Comparison of ENCODE assay signal across 7 mouse cellular contexts in the genomic region with DNA sequence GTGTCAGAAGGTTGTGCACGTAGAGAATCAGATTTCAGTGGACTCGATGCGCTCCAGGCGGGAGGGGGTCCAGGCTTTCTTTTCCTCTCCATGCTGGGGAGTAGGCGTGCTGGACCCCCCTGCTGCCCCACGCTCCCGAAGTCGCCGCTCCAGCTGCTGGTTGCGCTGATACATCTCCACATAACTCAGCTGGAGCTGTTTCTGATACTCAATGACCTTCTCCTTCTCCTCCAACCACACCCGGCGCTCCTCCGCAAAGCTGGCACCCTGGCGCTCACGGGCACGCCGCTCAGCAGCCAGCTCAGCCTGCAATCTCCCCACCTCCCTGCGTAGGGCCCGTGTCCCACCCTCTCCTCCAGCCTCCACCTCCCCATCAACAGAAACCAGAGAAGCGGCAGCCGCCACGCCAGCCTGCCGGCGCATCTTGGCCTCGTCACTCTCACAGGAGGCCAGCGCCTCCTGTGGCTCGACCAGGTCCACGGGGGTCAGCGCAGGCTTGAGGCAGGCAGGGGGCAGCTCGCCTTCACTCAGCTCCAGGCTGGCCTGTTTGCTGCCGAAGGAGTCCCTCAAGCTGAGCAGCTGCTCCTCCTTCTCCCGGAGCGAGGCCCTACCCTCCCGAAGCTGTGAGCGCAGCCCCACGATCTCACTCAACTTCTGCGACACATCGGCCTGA. TPM values are rescaled to one million over a fixed set of nuclear protein-coding genes. Genes with fewer than 3 reads are reported as not detected.
DNase-seq lines count a peak whose midpoint lies in the region; ATAC-seq and TF ChIP-seq lines count a peak whose summit lies in the region.

No protein-coding gene starts in this region.

- DNase-seq in CD4-positive, CD25-positive, alpha-beta regulatory T cell, adult 2 months (ENCODE audit: low read depth, low spot score), result peak; percentile 43
- peak; percentile 77 for DNase-seq in embryonic facial prominence, embryonic 10.5 days (ENCODE audit: low spot score)
- peak; percentile 53 for DNase-seq in liver, embryonic 11.5 days (ENCODE audit: low spot score)
- peak; percentile 74 for DNase-seq in neural tube, embryonic 10.5 days (ENCODE audit: extremely low spot score, low spot score)
- DNase-seq in c-Kit-positive CD71-positive TER-119-positive erythroid progenitor cells, embryonic 14.5 days (ENCODE audit: low spot score), result no peak

- H3K4me3 ChIP-seq in ES-Bruce4 (ENCODE audit: low read depth, low read length), result peak overlapping the region; percentile 29
- peak overlapping the region; percentile 61 for H3K4me3 ChIP-seq in embryonic facial prominence, embryonic 10.5 days
- H3K4me3 ChIP-seq in liver, embryonic 11.5 days (ENCODE audit: low read depth, low read length), result peak overlapping the region; percentile 49

- H3K36me3 ChIP-seq in ES-Bruce4 (ENCODE audit: control insufficient read depth, insufficient read depth, low read length, poor library complexity, severe bottlenecking), result no peaks in the 10 kb centered on the region
- H3K36me3 ChIP-seq in embryonic facial prominence, embryonic 10.5 days (replicated peaks), result no peaks in the 10 kb centered on the region
- no peaks in the 10 kb centered on the region for H3K36me3 ChIP-seq in liver, embryonic 11.5 days (ENCODE audit: control insufficient read depth, insufficient read depth, low read length)

- peaks cover 9% of the 10 kb centered on the region for H3K4me1 ChIP-seq in ES-Bruce4 (ENCODE audit: control insufficient read depth, insufficient read depth, low read length)
- H3K4me1 ChIP-seq in embryonic facial prominence, embryonic 10.5 days, result peaks cover 51% of the 10 kb centered on the region
- H3K4me1 ChIP-seq in liver, embryonic 11.5 days (replicated peaks; ENCODE audit: control insufficient read depth, insufficient read depth, low read length), result peaks cover 20% of the 10 kb centered on the region

- H3K9me3 ChIP-seq in ES-Bruce4 (replicated peaks; ENCODE audit: control insufficient read depth, insufficient read depth, low read length, poor library complexity, severe bottlenecking), result no peaks in the 10 kb centered on the region
- no peaks in the 10 kb centered on the region for H3K9me3 ChIP-seq in embryonic facial prominence, embryonic 10.5 days
- H3K9me3 ChIP-seq in liver, embryonic 11.5 days (ENCODE audit: control insufficient read depth, low read length), result no peaks in the 10 kb centered on the region

- no peak for TF ChIP-seq CTCF in ES-Bruce4 (IDR thresholded peaks at IDR 0.05; ENCODE audit: low read depth, low read length)

- H3K4me2 ChIP-seq in liver, embryonic 11.5 days, result peak overlapping the region; percentile 65

- TF ChIP-seq EP300 in ES-Bruce4 (IDR thresholded peaks at IDR 0.05; ENCODE audit: insufficient read depth, low read depth, low read length), result no peak

- H3K9ac ChIP-seq in ES-Bruce4 (ENCODE audit: low read depth, poor library complexity, severe bottlenecking), result peak overlapping the region; percentile 54
- H3K9ac ChIP-seq in liver, embryonic 11.5 days (ENCODE audit: low read depth, low read length), result 0 out of 2 replicates have a peak overlapping the region, but pooled peaks have one; percentile 7

- under 1% methylated on average over 38 of the region's 38 CpGs for WGBS in embryonic facial prominence, embryonic 10.5 days
- WGBS in liver, embryonic 11.5 days, result 4% methylated on average over 38 of the region's 38 CpGs

- H3K27me3 ChIP-seq in ES-Bruce4 (ENCODE audit: control insufficient read depth, insufficient read depth, low read length, poor library complexity, severe bottlenecking), result no peaks in the 10 kb centered on the region
- peaks cover 69% of the 10 kb centered on the region for H3K27me3 ChIP-seq in embryonic facial prominence, embryonic 10.5 days (replicated peaks; ENCODE audit: low read depth, poor library complexity, severe bottlenecking)
- peaks cover 59% of the 10 kb centered on the region for H3K27me3 ChIP-seq in liver, embryonic 11.5 days (replicated peaks; ENCODE audit: control insufficient read depth, insufficient read depth, low read length)

- peak; percentile 4 to 23; a peak in 1 of 4 replicates for ATAC-seq in hematopoietic stem cell, adult 5-6 weeks (replicated peaks in 1 of 2; ENCODE audit: insufficient read depth in 1 of 2, low FRiP score in 2 of 2, low TSS enrichment in 1 of 2, low read depth in 1 of 2, poor library complexity in 2 of 2, severe bottlenecking in 2 of 2)
- ATAC-seq in liver, embryonic 11.5 days (replicated peaks; ENCODE audit: low FRiP score), result no peak

- H3K27ac ChIP-seq in ES-Bruce4 (ENCODE audit: insufficient read depth, low read length), result no peak overlapping the region
- peak overlapping the region; percentile 79 for H3K27ac ChIP-seq in embryonic facial prominence, embryonic 10.5 days (replicated peaks)
- H3K27ac ChIP-seq in liver, embryonic 11.5 days (ENCODE audit: low read depth, low read length), result no peak overlapping the region

- no peak for TF ChIP-seq POLR2A in ES-Bruce4 (IDR thresholded peaks at IDR 0.05; ENCODE audit: insufficient read depth, low read length)

RNA-seq across cellular contexts. Expression of a gene that starts 5.0 kb away (rescaled TPM):
- polyA plus RNA-seq in ES-Bruce4 (2011; ENCODE audit: insufficient read depth, insufficient read length, low read depth, missing spikeins), result 10.4 and 11.6 TPM in 2 replicates
- polyA plus RNA-seq in embryonic facial prominence, embryonic 10.5 days (2016; fragmentation: Nextera tagmentation; extraction: Ambion mirVana), result 21.3 and 21.6 TPM in 2 replicates
- 6.3 and 9.4 TPM in 2 replicates for total RNA-seq in hematopoietic stem cell, adult 5-6 weeks (2017)
- polyA plus RNA-seq in liver, embryonic 11.5 days (2014; fragmentation: Nextera tagmentation; extraction: Ambion mirVana), result 14.4 and 14.8 TPM in 2 replicates

RNA-seq across cellular contexts. Expression of a gene that starts 5.0 kb away (rescaled TPM):
- 21.5 and 22.5 TPM in 2 replicates for polyA plus RNA-seq in ES-Bruce4 (2011; ENCODE audit: insufficient read depth, insufficient read length, low read depth, missing spikeins)
- 23.3 and 25.5 TPM in 2 replicates for polyA plus RNA-seq in embryonic facial prominence, embryonic 10.5 days (2016; fragmentation: Nextera tagmentation; extraction: Ambion mirVana)
- total RNA-seq in hematopoietic stem cell, adult 5-6 weeks (2017), result 17.7 and 20.2 TPM in 2 replicates
- polyA plus RNA-seq in liver, embryonic 11.5 days (2014; fragmentation: Nextera tagmentation; extraction: Ambion mirVana), result 26.3 and 30.8 TPM in 2 replicates

RNA-seq across cellular contexts. Expression of a gene that starts 7.7 kb away (rescaled TPM):
- polyA plus RNA-seq in ES-Bruce4 (2011; ENCODE audit: insufficient read depth, insufficient read length, low read depth, missing spikeins), result 2.4 and 2.8 TPM in 2 replicates
- 3.1 and 3.3 TPM in 2 replicates for polyA plus RNA-seq in embryonic facial prominence, embryonic 10.5 days (2016; fragmentation: Nextera tagmentation; extraction: Ambion mirVana)
- total RNA-seq in hematopoietic stem cell, adult 5-6 weeks (2017), result 0.44 and 0.45 TPM in 2 replicates
- 0.36 and 0.38 TPM in 2 replicates for polyA plus RNA-seq in liver, embryonic 11.5 days (2014; fragmentation: Nextera tagmentation; extraction: Ambion mirVana)

RNA-seq across cellular contexts. Expression of a gene that starts 29.6 kb away (rescaled TPM):
- polyA plus RNA-seq in ES-Bruce4 (2011; ENCODE audit: insufficient read depth, insufficient read length, low read depth, missing spikeins), result 38.9 and 39.3 TPM in 2 replicates
- polyA plus RNA-seq in embryonic facial prominence, embryonic 10.5 days (2016; fragmentation: Nextera tagmentation; extraction: Ambion mirVana), result 48.2 and 48.3 TPM in 2 replicates
- 97.6 and 97.7 TPM in 2 replicates for total RNA-seq in hematopoietic stem cell, adult 5-6 weeks (2017)
- 61.2 and 62.9 TPM in 2 replicates for polyA plus RNA-seq in liver, embryonic 11.5 days (2014; fragmentation: Nextera tagmentation; extraction: Ambion mirVana)

RNA-seq across cellular contexts. Expression of a gene that starts 32.5 kb away (rescaled TPM):
- polyA plus RNA-seq in ES-Bruce4 (2011; ENCODE audit: insufficient read depth, insufficient read length, low read depth, missing spikeins), result 137 and 139 TPM in 2 replicates
- 144 and 150 TPM in 2 replicates for polyA plus RNA-seq in embryonic facial prominence, embryonic 10.5 days (2016; fragmentation: Nextera tagmentation; extraction: Ambion mirVana)
- total RNA-seq in hematopoietic stem cell, adult 5-6 weeks (2017), result 55.2 and 57.7 TPM in 2 replicates
- 105 and 106 TPM in 2 replicates for polyA plus RNA-seq in liver, embryonic 11.5 days (2014; fragmentation: Nextera tagmentation; extraction: Ambion mirVana)
